Mouse (Mus musculus) myocyte (in vitro differentiated cells): ENCODE measurements around the gene Sh3kbp1.

Experiments
- CEBPB ChIP-seq: IDR thresholded peaks from 2 replicates; pipeline ENCODE4 v1.6.1; 2011; ENCODE audit warnings: mild to moderate bottlenecking, moderate library complexity; ENCODE audit not compliant: poor library complexity, insufficient read depth, severe bottlenecking
- E2F4 ChIP-seq: IDR thresholded peaks from one replicate; pipeline ENCODE4 v1.6.1; 2011; ENCODE audit warnings: mild to moderate bottlenecking, control low read depth, moderate library complexity; ENCODE audit not compliant: insufficient read depth
- MAX ChIP-seq: IDR thresholded peaks from one replicate; pipeline ENCODE4 v1.6.1; 2011; ENCODE audit warnings: low read depth, mild to moderate bottlenecking, control low read depth
- MYOG ChIP-seq, 3 experiments: IDR thresholded peaks; one replicate each; pipeline ENCODE4 v1.6.1; 2011; ENCODE audit warnings: control low read depth in 2 of 3, low read depth in 2 of 3, mild to moderate bottlenecking in 2 of 3; ENCODE audit not compliant: insufficient read length in 2 of 3, control insufficient read depth in 1 of 3, insufficient read depth in 1 of 3
- POLR2A ChIP-seq: IDR thresholded peaks from one replicate; pipeline ENCODE4 v1.6.1; 2011; ENCODE audit warnings: low read depth, mild to moderate bottlenecking, control low read depth, moderate library complexity; ENCODE audit not compliant: insufficient read length
- SRF ChIP-seq: IDR thresholded peaks from one replicate; pipeline ENCODE4 v1.6.1; 2011; ENCODE audit warnings: low read depth; ENCODE audit not compliant: control insufficient read depth, insufficient read length
- TCF12 ChIP-seq: IDR thresholded peaks from one replicate; pipeline ENCODE4 v1.6.1; 2011; ENCODE audit warnings: mild to moderate bottlenecking, control low read depth; ENCODE audit not compliant: poor library complexity, insufficient read depth, severe bottlenecking
- USF1 ChIP-seq: IDR thresholded peaks from one replicate; pipeline ENCODE4 v1.6.1; 2011; ENCODE audit warnings: low read depth, mild to moderate bottlenecking, control low read depth, moderate library complexity

- no peak for TF ChIP-seq POLR2A
- TF ChIP-seq SRF, result no peak
- TF ChIP-seq CEBPB, result no peak
- TF ChIP-seq MAX, result no peak
- no peak for TF ChIP-seq TCF12
- no peak for TF ChIP-seq MYOG (IDR thresholded peaks at IDR 0.05; ENCODE audit: control insufficient read depth in 1 of 3, insufficient read depth in 1 of 3, insufficient read length in 2 of 3, low read depth in 2 of 3)
- no peak for TF ChIP-seq USF1
- no peak for TF ChIP-seq E2F4
Measured at GRCm38 (mm10) chrX:159872521-159872920, 245.4 kb downstream of the Sh3kbp1 start.
